Mouse (Mus musculus) neural tube, embryonic 14.5 days (tissue): Measurements from ENCODE around the gene Hk1. TPM values are rescaled to one million over a fixed set of nuclear protein-coding genes. Genes with fewer than 3 reads are reported as not detected.

Experiments used
- ATAC-seq: fragments of 200-750 bp; cut with Nextera tagmentation; 2 replicates; pipeline ENCODE4 v1.8.0; 2017; ENCODE audit warnings: low read depth, mild to moderate bottlenecking, moderate TSS enrichment, moderate library complexity
- H3K27ac ChIP-seq: fragments of 300-500 bp; sonication (generic); 2 replicates; pipeline ENCODE4 v1.5.1; 2014; ENCODE audit warnings: low read depth, mild to moderate bottlenecking, control low read depth, low read length, moderate library complexity, mixed read lengths
- H3K27me3 ChIP-seq: fragments of 300-500 bp; sonication (generic); 2 replicates; pipeline ENCODE4 v1.6.1; 2014; ENCODE audit warnings: low read length; ENCODE audit not compliant: control insufficient read depth, insufficient read depth
- H3K36me3 ChIP-seq: fragments of 300-500 bp; sonication (generic); 2 replicates; pipeline ENCODE4 v1.6.1; 2014; ENCODE audit warnings: low read length, mixed read lengths; ENCODE audit not compliant: control insufficient read depth, insufficient read depth
- H3K4me1 ChIP-seq: fragments of 300-500 bp; sonication (generic); 2 replicates; pipeline ENCODE4 v1.6.1; 2014; ENCODE audit warnings: low read length; ENCODE audit not compliant: control insufficient read depth, insufficient read depth
- H3K4me2 ChIP-seq: fragments of 300-500 bp; sonication (generic); 2 replicates; pipeline ENCODE4 v1.6.1; 2014; ENCODE audit warnings: mild to moderate bottlenecking, low read depth, low read length, control low read depth
- H3K4me3 ChIP-seq: fragments of 300-500 bp; sonication (generic); 2 replicates; pipeline ENCODE4 v1.5.1; 2014; ENCODE audit warnings: low read depth, low read length, control low read depth, mixed read lengths
- H3K9ac ChIP-seq: fragments of 300-500 bp; sonication (generic); replicated peaks from 2 replicates; pipeline ENCODE4 v1.6.1; 2014; ENCODE audit warnings: low read depth, mild to moderate bottlenecking, control low read depth, low read length, mixed read lengths
- H3K9me3 ChIP-seq: fragments of 300-500 bp; sonication (generic); 2 replicates; pipeline ENCODE4 v1.6.1; 2016; ENCODE audit warnings: low read length; ENCODE audit not compliant: control insufficient read depth
- WGBS: fragments of 180-500 bp; shearing (Covaris S2); extraction: QIAGEN DNeasy Blood & Tissue Kit; methylation state at CpG from one replicate; pipeline ENCODE4 v1.1.7; 2014; 5-methylcytosine and 5-hydroxymethylcytosine counted together
- polyA plus RNA-seq: library from polyadenylated mRNA; unstranded; fragments of >200 nt; fragmentation: Nextera tagmentation; extraction: Ambion mirVana; gene quantifications from 2 replicates; pipeline ENCODE4 v1.2.1, GENCODE M21; 2014

Gene Hk1
- polyA plus RNA-seq, 1 experiment from 2014 or later: 79.7 TPM

GRCm38 (mm10) chr10:62231395-62231732, 148.3 kb downstream of the Hk1 start:
- Histone ChIP-seq H3K4me2 (peak overlapping the region; percentile 89), H3K27ac (no peak overlapping the region), H3K9me3 (no peaks in the 10 kb centered on the region), H3K4me3 (peak overlapping the region; percentile 62), H3K36me3 (no peaks in the 10 kb centered on the region), H3K9ac (peak overlapping the region; percentile 55; the same call in 1 of the 2 replicates), H3K27me3 (no peaks in the 10 kb centered on the region), H3K4me1 (peaks cover 5% of the 10 kb centered on the region; the same call in 1 of the 2 replicates)
- no peak; the same call in 1 of the 2 replicates for ATAC-seq
- 2% methylated on average over 13 of the region's 13 CpGs for WGBS

- peaks cover 5% of the 10 kb centered on the region; the same call in 1 of the 2 replicates for H3K4me1 ChIP-seq
- H3K9ac ChIP-seq: peak within 1 kb of the TSS; percentile 55
- H3K4me2 ChIP-seq: peak within 1 kb of the TSS; percentile 89
- H3K9me3 ChIP-seq: no peaks in the 10 kb centered on the region
- H3K27me3 ChIP-seq: no peaks in the 10 kb centered on the region
- peak; percentile 95 for ATAC-seq
- WGBS: under 1% methylated on average over 59 of the region's 59 CpGs
- H3K36me3 ChIP-seq: no peaks in the 10 kb centered on the region
- H3K4me3 ChIP-seq: peak within 1 kb of the TSS; percentile 62
- no peak within 1 kb of the TSS for H3K27ac ChIP-seq
Measured at GRCm38 (mm10) chr10:62230708-62231394, 148.9 kb downstream of the Hk1 start, which contains the start of gene Tspan15. Gene Tspan15 (minus strand): TSS chr10:62231251.

GRCm38 (mm10) chr10:62228126-62228525, 151.6 kb downstream of the Hk1 start:
- Histone ChIP-seq H3K4me1 (peaks cover 5% of the 10 kb centered on the region; the same call in 1 of the 2 replicates), H3K4me3 (no peak overlapping the region), H3K36me3 (no peaks in the 10 kb centered on the region)

GRCm38 (mm10) chr10:62225839-62226238, 153.9 kb downstream of the Hk1 start:
- no peaks in the 10 kb centered on the region for H3K27me3 ChIP-seq
- no peak for ATAC-seq
- H3K9ac ChIP-seq: no peak overlapping the region
- no peak overlapping the region for H3K27ac ChIP-seq
- 80% methylated on average over 7 of the region's 7 CpGs for WGBS
- H3K4me2 ChIP-seq: no peak overlapping the region
- H3K36me3 ChIP-seq: no peaks in the 10 kb centered on the region
- H3K9me3 ChIP-seq: no peaks in the 10 kb centered on the region
- H3K4me1 ChIP-seq: peaks cover 5% of the 10 kb centered on the region; the same call in 1 of the 2 replicates
- no peak overlapping the region for H3K4me3 ChIP-seq

More at GRCm38 (mm10) chr10:62228126-62228525, 151.6 kb downstream of the Hk1 start:
- Histone ChIP-seq H3K9ac (no peak overlapping the region), H3K27ac (no peak overlapping the region), H3K27me3 (no peaks in the 10 kb centered on the region), H3K4me2 (no peak overlapping the region), H3K9me3 (no peaks in the 10 kb centered on the region)
- WGBS: 61% methylated on average over 6 of the region's 6 CpGs
- ATAC-seq: no peak

- H3K9ac ChIP-seq: no peak overlapping the region
- H3K36me3 ChIP-seq: no peaks in the 10 kb centered on the region
- H3K27me3 ChIP-seq: no peaks in the 10 kb centered on the region
- H3K4me1 ChIP-seq: no peaks in the 10 kb centered on the region
- no peak for ATAC-seq
- no peak overlapping the region for H3K27ac ChIP-seq
- H3K4me3 ChIP-seq: no peak overlapping the region
- H3K4me2 ChIP-seq: no peak overlapping the region
- no peaks in the 10 kb centered on the region for H3K9me3 ChIP-seq
- 74% methylated on average over 6 of the region's 6 CpGs for WGBS
Measured at GRCm38 (mm10) chr10:62224231-62224630, 155.5 kb downstream of the Hk1 start.

GRCm38 (mm10) chr10:62222777-62223176, 156.9 kb downstream of the Hk1 start:
- H3K4me1 ChIP-seq: no peaks in the 10 kb centered on the region
- no peak overlapping the region for H3K4me3 ChIP-seq
- no peaks in the 10 kb centered on the region for H3K9me3 ChIP-seq
- H3K27me3 ChIP-seq: no peaks in the 10 kb centered on the region
- H3K27ac ChIP-seq: no peak overlapping the region
- no peak overlapping the region for H3K4me2 ChIP-seq
- H3K36me3 ChIP-seq: no peaks in the 10 kb centered on the region
- 86% methylated on average over 17 of the region's 17 CpGs for WGBS
- H3K9ac ChIP-seq: no peak overlapping the region
- no peak for ATAC-seq

GRCm38 (mm10) chr10:62221647-62222046, 158.1 kb downstream of the Hk1 start:
- Histone ChIP-seq H3K27ac (no peak overlapping the region), H3K9me3 (no peaks in the 10 kb centered on the region), H3K4me2 (no peak overlapping the region), H3K9ac (no peak overlapping the region), H3K4me3 (no peak overlapping the region), H3K27me3 (no peaks in the 10 kb centered on the region), H3K36me3 (no peaks in the 10 kb centered on the region), H3K4me1 (no peaks in the 10 kb centered on the region)
- WGBS: 86% methylated on average over 2 of the region's 2 CpGs
- no peak for ATAC-seq

GRCm38 (mm10) chr10:62220732-62221514, 158.8 kb downstream of the Hk1 start:
- H3K4me3 ChIP-seq: no peak overlapping the region
- no peak for ATAC-seq
- H3K9me3 ChIP-seq: no peaks in the 10 kb centered on the region
- no peaks in the 10 kb centered on the region for H3K27me3 ChIP-seq
- no peaks in the 10 kb centered on the region for H3K36me3 ChIP-seq
- no peak overlapping the region for H3K27ac ChIP-seq
- no peaks in the 10 kb centered on the region for H3K4me1 ChIP-seq
- no peak overlapping the region for H3K4me2 ChIP-seq
- WGBS: 76% methylated on average over 8 of the region's 8 CpGs
- no peak overlapping the region for H3K9ac ChIP-seq
